Mouse (Mus musculus): ENCODE measurements at regions not wholly inside any gene's neighbourhood (a gene's known extent, or its start where the extent isn't known, plus 50 kb on each side); places are given as distances from the start of the nearest gene placed in this dataset.
"Not testable (repeated sequence)": the region's sequence is repeated elsewhere in the genome, so short reads cannot be mapped to it uniquely, and the experiment has no call there.

GRCm38 (mm10) chr13:68451521-68451920 is 130.4 kb downstream of the Mtrr start:
- DNase-seq; intact Hi-C loops (cut with DNase I): not testable (repeated sequence)

GRCm38 (mm10) chr13:68444309-68444708 is 137.6 kb downstream of the Mtrr start:
- DNase-seq = peak in 1 of 2 experiments; percentile 25

More at GRCm38 (mm10) chr13:68444309-68444708, 137.6 kb downstream of the Mtrr start:
- intact Hi-C loops (cut with DNase I) = not testable (repeated sequence)
